Mouse (Mus musculus) megakaryocyte, embryonic 14.5 days (primary cell): ENCODE data around the gene Inka1. TPM values are rescaled to one million over a fixed set of nuclear protein-coding genes. Genes with fewer than 3 reads are reported as not detected.

Source experiments
- H3K27me3 ChIP-seq: replicated peaks from 2 replicates; pipeline ENCODE3; 2012; ENCODE audit warnings: inconsistent platforms
- H3K36me3 ChIP-seq: replicated peaks from 2 replicates; pipeline ENCODE3; 2012; ENCODE audit warnings: low read length, inconsistent platforms, mixed read lengths
- H3K4me1 ChIP-seq: 2 replicates; pipeline ENCODE4 v1.6.1; 2012; ENCODE audit warnings: inconsistent platforms
- H3K4me3 ChIP-seq: replicated peaks from 2 replicates; pipeline ENCODE3; 2012; ENCODE audit warnings: moderate library complexity, mild to moderate bottlenecking, inconsistent platforms
- H3K9me3 ChIP-seq: 2 replicates; pipeline ENCODE4 v1.6.1; 2012; ENCODE audit warnings: inconsistent platforms
- FLI1 ChIP-seq: IDR thresholded peaks from 2 replicates; pipeline ENCODE4 v1.6.1; 2012; ENCODE audit warnings: low read length, inconsistent platforms, mixed read lengths
- GATA1 ChIP-seq: IDR thresholded peaks from 3 replicates; pipeline ENCODE4 v1.6.1; 2012; ENCODE audit warnings: mixed read lengths, low read length, inconsistent platforms, borderline replicate concordance
- polyA plus RNA-seq: library from polyadenylated mRNA; stranded (reverse); fragments of >175 nt; gene quantifications from 2 replicates; pipeline ENCODE4 v1.2.3, GENCODE M21; 2012; ENCODE audit warnings: low replicate concordance; ENCODE audit not compliant: insufficient read depth

Gene Inka1
- polyA plus RNA-seq, 1 experiment, result 270 TPM

GRCm38 (mm10) chr9:107960928-107961327, 24.8 kb downstream of the Inka1 start:
- H3K4me1 ChIP-seq, result peaks cover 49% of the 10 kb centered on the region
- no peak overlapping the region for H3K4me3 ChIP-seq
- TF ChIP-seq FLI1, result no peak
- no peak for TF ChIP-seq GATA1
- no peaks in the 10 kb centered on the region for H3K9me3 ChIP-seq
- H3K27me3 ChIP-seq, result no peaks in the 10 kb centered on the region
- peaks cover 89% of the 10 kb centered on the region for H3K36me3 ChIP-seq

GRCm38 (mm10) chr9:107959896-107960295, 25.8 kb downstream of the Inka1 start:
- Histone ChIP-seq H3K9me3 (no peaks in the 10 kb centered on the region), H3K4me3 (no peak overlapping the region), H3K36me3 (peaks cover 89% of the 10 kb centered on the region), H3K27me3 (no peaks in the 10 kb centered on the region), H3K4me1 (peaks cover 39% of the 10 kb centered on the region)
- TF ChIP-seq GATA1 (no peak), FLI1 (no peak)

GRCm38 (mm10) chr9:107957141-107957540, 28.5 kb downstream of the Inka1 start:
- Histone ChIP-seq H3K9me3 (no peaks in the 10 kb centered on the region), H3K4me3 (no peak overlapping the region), H3K36me3 (peaks cover 76% of the 10 kb centered on the region)

GRCm38 (mm10) chr9:107955613-107956289, 29.9 kb downstream of the Inka1 start:
- H3K4me3 ChIP-seq, result no peak overlapping the region
- TF ChIP-seq GATA1, result no peak
- no peak for TF ChIP-seq FLI1

More at GRCm38 (mm10) chr9:107957141-107957540, 28.5 kb downstream of the Inka1 start:
- peaks cover 22% of the 10 kb centered on the region for H3K4me1 ChIP-seq
- TF ChIP-seq GATA1, result no peak
- TF ChIP-seq FLI1, result no peak
- H3K27me3 ChIP-seq, result no peaks in the 10 kb centered on the region

GRCm38 (mm10) chr9:107950460-107951355, 35.0 kb downstream of the Inka1 start:
- peaks cover 46% of the 10 kb centered on the region for H3K4me1 ChIP-seq
- H3K4me3 ChIP-seq, result peak overlapping the region; percentile 99
- TF ChIP-seq GATA1 (peak; percentile 73; the same call in 1 of the 3 replicates), FLI1 (peak; percentile 99; the same call in 1 of the 2 replicates)

More at GRCm38 (mm10) chr9:107955613-107956289, 29.9 kb downstream of the Inka1 start:
- no peaks in the 10 kb centered on the region for H3K27me3 ChIP-seq
- peaks cover 62% of the 10 kb centered on the region for H3K36me3 ChIP-seq
- no peaks in the 10 kb centered on the region for H3K9me3 ChIP-seq
- H3K4me1 ChIP-seq, result peaks cover 23% of the 10 kb centered on the region

GRCm38 (mm10) chr9:107949922-107950235, 35.8 kb downstream of the Inka1 start, which contains the start of gene Traip:
Gene Traip (plus strand): TSS chr9:107950136.
- Histone ChIP-seq H3K27me3 (peaks cover 31% of the 10 kb centered on the region), H3K9me3 (no peaks in the 10 kb centered on the region), H3K4me1 (peaks cover 46% of the 10 kb centered on the region), H3K4me3 (peak within 1 kb of the TSS; percentile 99), H3K36me3 (peaks cover 7% of the 10 kb centered on the region)
- TF ChIP-seq GATA1 (no peak), FLI1 (no peak)

More at GRCm38 (mm10) chr9:107950460-107951355, 35.0 kb downstream of the Inka1 start:
- H3K36me3 ChIP-seq, result peaks cover 13% of the 10 kb centered on the region
- peaks cover 23% of the 10 kb centered on the region for H3K27me3 ChIP-seq
- no peaks in the 10 kb centered on the region for H3K9me3 ChIP-seq

GRCm38 (mm10) chr9:107949184-107949921, 36.3 kb downstream of the Inka1 start:
- peaks cover 31% of the 10 kb centered on the region for H3K27me3 ChIP-seq
- no peak for TF ChIP-seq FLI1
- no peak for TF ChIP-seq GATA1
- H3K9me3 ChIP-seq, result no peaks in the 10 kb centered on the region
- H3K4me3 ChIP-seq, result peak overlapping the region; percentile 5
- H3K4me1 ChIP-seq, result peaks cover 46% of the 10 kb centered on the region
- H3K36me3 ChIP-seq, result peaks cover 7% of the 10 kb centered on the region

GRCm38 (mm10) chr9:107947241-107948194, 38.2 kb downstream of the Inka1 start:
- Histone ChIP-seq H3K9me3 (no peaks in the 10 kb centered on the region), H3K4me1 (peaks cover 41% of the 10 kb centered on the region), H3K36me3 (no peaks in the 10 kb centered on the region), H3K27me3 (peaks cover 32% of the 10 kb centered on the region), H3K4me3 (peak overlapping the region; percentile 29)
- no peak for TF ChIP-seq FLI1
- TF ChIP-seq GATA1, result no peak
